Mouse (Mus musculus) small intestine, adult 2 months (tissue): ENCODE measurements around the gene Tmed6.

Experiments used
- CTCF ChIP-seq: fragments of 200-500 bp; IDR thresholded peaks from 2 replicates; pipeline ENCODE4 v1.5.1; 2012; ENCODE audit warnings: low read depth, mild to moderate bottlenecking, control low read depth, inconsistent platforms, low read length, moderate library complexity, mixed read lengths; ENCODE audit not compliant: insufficient replicate concordance, insufficient read length; ENCODE audit errors: extremely low read depth
- POLR2A ChIP-seq: fragments of 200-500 bp; IDR thresholded peaks from 2 replicates; pipeline ENCODE4 v1.6.1; 2012; ENCODE audit warnings: low read depth, mild to moderate bottlenecking, control low read depth, inconsistent platforms, low read length, moderate library complexity

DNA sequence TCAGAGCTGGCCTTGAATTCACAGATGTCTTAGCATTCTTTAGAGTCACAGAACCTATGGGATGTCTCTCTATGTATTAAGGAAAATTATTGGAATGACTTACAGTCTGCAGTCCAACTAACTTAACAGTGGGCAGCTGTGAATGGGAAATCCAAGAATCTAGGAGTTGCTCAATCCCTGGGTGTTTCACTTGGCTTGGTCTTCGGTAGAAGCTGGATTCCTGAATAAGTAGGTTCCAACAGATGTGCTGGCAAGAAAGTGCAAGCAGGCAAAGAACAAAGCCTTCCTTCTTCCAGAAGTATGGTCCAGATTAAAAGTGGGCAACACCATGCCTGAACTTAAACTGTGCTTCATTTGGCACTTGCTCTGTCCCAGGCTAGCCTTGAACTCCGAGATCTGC, 35.2 kb upstream of the Tmed6 start:
- TF ChIP-seq POLR2A (no peak), CTCF (no peak)
